Mouse (Mus musculus): ENCODE data around the gene Sema5a. TPM values are rescaled to one million over a fixed set of nuclear protein-coding genes. Genes with fewer than 3 reads are reported as not detected.

Gene Sema5a
- polyA plus RNA-seq, 1 experiment = 10.5 TPM

DNA sequence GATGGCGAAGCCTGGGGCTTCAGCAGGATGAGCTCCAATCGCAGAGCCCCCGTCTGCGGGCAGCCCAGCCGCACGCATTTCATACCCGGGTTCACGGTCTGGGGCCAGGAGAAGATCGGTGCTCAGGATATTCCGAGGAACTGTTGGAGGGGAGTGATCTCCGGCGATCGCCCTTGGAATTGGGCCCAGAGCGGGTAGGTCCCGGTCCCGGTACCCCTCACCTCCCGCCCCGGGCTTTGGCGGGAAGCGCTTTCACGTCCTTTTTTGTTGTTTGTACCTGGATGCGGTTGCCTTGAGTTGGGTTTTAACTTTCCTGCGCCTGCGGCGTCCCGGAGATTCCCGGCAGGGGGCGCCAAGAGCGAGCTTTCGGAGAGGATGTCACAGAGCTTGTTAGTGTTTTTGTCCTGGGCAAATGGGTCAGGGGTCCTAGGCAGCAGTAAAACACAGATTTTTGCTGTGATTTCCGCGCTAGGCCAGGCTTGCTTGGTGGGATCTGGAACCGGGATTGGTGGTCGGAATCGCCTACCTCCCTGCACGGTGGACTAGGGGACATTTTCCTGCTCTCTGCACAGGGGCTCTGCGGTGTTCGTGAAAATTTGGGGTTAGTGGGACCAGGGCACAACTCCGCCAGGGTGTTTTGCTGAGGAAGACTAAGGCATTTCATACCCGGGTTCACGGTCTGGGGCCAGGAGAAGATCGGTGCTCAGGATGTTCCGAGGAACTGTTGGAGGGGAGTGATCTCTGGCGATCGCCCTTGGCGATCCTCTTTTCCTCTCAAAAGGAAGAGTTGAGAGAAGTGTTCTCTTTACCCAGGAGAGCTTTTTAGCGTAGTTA is 1.4 kb downstream of the Sema5a start:
- peak; percentile 64 to 96 for DNase-seq (ENCODE audit: extremely low spot score in 1 of 2, low spot score in 1 of 2)

DNA sequence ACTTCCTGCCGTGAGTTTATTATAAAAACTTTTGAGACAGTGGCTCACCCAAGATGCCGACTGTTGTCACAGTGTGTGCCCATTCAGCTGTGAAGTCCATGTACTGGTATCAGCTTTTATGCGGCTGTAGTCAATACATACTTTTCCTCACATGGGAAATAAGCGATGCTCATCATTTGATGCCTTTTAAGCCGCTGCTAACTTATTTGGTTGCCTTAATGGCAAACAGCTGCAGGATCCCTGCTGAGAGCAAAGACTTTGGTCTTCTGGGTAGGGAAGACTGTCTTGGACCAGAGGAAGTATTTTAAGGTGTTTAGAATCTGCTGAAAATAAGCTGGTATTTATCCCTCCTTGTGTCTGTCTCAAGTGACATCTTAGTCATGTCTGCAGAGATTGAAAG is 2.7 kb downstream of the Sema5a start:
- DNase-seq (ENCODE audit: extremely low spot score in 1 of 2, low spot score in 1 of 2) = no peak

DNA sequence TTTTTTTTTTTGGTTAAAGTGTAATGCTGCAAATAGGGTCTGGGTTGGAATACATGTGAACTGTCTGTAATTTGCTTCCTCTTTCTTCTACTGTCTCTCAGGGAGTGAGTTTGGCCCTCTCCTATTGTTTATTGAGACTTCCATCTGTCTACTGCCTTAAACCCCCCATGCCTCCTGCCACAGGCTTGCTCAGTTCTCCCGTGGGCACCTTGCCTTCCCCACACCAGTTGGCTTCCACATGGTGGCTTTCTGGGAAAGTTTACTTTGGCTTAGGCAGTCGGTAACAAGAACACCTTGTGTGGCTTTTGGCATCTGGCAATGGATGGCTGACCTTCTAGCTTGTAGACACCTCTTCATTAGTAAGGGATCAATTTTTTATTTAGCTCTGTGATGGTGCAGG is 10.2 kb downstream of the Sema5a start:
- no peak for DNase-seq (ENCODE audit: extremely low spot score in 1 of 2, low spot score in 1 of 2)

DNA sequence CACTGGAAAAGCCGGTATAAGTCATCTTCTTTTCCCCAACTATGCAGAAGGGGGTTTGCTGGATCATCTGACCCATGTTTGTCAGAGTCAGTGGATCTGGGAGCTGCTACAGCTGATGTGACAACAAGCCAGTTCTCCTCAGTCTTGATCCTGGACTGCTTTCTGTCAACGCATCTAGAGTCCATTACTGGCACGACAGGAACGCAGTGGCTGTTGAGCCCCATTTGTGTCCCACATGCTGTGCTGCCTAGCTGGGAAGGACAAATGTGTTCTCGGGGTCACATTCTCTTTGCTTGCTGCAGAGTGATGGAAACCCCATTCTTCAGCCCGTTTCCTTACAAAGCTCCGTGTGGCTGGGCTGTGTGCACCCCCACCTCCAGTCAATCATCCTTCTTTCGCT is 12.7 kb downstream of the Sema5a start:
- no peak for DNase-seq (ENCODE audit: extremely low spot score in 1 of 2, low spot score in 1 of 2)

DNA sequence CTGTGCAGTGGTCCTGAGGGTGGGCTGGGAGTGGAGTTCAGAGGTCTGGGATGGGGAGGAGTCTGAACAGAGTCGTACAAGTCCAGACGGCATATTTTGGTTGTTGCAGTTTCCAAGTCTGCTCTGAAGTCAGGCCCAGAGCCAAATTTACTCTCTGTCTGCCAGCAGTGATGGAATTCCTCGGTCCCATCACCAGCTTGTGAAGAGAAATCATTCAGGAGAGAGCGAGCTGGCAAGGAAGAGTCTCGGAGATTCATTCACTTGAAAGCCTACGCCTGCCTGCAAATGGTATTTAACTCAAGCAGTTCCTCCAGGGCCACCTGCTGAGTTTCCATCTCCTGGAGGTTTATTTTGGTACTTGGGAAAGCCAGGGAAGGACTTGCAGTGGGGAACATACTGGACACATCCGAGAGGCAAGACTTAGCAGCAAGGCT is 13.3 kb downstream of the Sema5a start:
- DNase-seq (ENCODE audit: extremely low spot score in 1 of 2, low spot score in 1 of 2) = peak; percentile 57 to 83

DNA sequence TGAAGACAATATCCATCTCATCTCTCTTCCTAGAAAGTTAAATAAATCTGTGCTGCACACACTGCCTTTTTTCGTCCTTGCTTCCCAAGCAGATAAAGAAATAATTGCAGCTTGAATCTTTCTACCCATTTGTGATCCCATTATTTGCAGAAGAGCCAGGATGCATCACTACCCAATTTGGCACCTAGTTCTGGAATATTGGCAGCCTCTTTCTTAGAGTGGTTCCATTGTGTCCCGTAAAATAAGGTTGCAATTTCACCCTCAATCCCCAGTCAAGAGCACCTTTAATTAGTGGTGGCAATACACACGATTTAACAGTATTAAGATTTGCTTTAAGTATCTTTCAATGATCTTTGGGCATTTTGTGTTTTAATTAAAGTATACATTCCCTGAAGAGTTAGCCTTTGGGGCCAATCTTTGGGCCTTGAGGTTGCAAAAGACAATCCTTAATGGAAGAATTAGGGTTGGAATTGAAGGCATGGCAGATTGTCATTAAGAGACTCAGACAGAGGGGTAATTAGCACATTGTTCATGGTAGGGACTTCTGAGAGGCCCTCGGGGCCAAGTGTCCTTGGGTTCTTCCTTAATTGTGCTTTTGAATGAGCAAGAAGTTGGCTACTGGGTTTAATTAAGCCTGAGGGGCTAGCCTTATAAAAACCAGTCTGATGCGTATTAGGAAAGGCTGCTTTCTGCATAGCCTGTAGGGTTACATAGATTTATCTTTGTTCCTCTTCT is 14.9 kb downstream of the Sema5a start:
- no peak for DNase-seq (ENCODE audit: extremely low spot score in 1 of 2, low spot score in 1 of 2)

DNA sequence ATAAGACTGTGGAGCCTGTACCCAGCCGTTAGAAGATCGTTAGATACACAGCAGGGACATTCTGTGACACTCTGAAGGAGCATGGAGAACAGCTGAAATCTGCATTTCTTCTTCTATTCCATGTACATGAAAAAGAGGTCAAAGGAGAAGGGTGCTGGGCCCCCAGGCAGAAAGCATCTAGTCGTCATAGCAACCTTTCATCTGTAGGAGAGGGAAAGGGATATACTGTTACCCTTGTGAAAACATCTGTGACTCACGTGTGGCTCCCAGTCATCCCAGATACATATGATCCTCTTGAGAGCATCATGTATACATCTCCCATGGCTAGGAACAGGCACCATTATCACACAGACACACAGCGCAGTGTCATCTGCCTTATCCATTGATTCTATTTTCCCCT is 16.3 kb downstream of the Sema5a start:
- no peak for DNase-seq (ENCODE audit: extremely low spot score in 1 of 2, low spot score in 1 of 2)

DNA sequence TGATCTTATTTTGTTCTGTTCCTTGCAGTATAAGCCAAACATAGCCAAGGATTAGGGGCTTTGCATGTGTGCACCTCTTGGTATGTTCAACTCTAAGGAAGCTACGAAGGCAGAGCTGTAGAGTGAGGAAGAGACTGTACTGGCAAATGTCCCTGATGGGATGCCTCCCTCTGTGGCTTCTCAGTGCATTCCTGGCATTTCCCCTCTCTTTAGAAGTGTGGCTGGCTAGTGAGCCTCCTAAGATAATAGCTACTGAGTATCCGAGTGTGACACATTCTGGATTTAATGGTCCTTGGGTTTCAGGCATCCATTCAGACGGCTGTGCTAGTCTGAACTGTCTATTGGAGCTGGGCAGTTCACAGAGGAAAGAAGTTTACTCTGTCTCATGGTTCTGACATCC is 19.0 kb downstream of the Sema5a start:
- DNase-seq (ENCODE audit: extremely low spot score in 1 of 2, low spot score in 1 of 2) = no peak

DNA sequence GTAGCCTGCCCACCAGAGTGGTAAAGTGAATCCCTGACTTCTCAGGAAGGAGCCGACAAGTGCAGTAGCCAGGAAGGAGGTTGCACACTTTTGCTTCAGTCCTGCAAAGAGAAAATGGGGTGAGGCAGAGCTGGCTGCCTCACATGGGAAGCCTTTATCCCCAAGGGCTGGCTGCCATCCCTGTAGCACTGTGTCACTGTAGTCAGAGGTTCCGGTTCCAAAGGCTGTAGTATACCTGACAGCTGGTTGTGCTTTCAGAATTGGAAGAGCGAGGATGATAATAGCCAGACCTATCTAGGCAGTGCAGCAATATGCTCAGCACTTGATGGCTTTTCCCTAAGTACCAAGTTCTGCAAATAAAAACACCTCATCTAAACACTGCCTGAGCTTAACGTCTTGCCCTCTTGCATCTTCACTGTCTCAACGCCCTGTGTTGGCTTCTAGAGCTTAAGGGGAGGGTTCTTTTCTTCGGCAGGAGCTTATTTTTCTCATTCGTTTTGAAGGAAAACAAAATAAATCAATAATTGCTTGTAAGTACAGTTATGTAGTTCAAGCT is 20.3 kb downstream of the Sema5a start:
- no peak for DNase-seq (ENCODE audit: extremely low spot score in 1 of 2, low spot score in 1 of 2)

DNA sequence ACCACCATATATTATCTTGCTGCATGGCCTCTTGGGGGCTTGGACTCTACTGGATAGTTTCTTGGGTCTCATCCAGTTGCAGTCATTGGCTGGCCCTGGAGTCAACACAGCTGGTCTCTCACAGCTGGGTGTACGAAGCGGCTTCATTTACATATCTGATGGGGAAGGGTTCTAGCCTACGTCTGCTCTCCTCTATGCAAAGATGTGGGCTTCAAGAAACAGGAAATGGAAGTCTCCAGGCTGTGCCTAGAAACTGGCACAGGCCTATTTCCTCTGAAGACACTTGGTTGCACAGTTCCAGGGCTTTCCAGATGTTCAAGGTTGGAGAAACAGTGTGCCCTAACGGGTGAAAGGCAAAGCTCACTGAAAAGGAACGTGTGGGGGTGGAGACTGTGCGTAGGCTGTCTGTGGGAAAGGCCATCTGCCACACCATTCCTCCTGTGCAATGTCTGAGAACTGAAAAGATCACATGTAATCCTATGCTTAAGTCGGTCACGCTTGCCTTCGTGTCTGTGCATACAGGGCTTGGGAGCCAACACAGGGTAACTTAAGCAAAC is 20.8 kb downstream of the Sema5a start:
- peak in 1 of 2 experiments; percentile 37 for DNase-seq (ENCODE audit: extremely low spot score in 1 of 2, low spot score in 1 of 2)

DNA sequence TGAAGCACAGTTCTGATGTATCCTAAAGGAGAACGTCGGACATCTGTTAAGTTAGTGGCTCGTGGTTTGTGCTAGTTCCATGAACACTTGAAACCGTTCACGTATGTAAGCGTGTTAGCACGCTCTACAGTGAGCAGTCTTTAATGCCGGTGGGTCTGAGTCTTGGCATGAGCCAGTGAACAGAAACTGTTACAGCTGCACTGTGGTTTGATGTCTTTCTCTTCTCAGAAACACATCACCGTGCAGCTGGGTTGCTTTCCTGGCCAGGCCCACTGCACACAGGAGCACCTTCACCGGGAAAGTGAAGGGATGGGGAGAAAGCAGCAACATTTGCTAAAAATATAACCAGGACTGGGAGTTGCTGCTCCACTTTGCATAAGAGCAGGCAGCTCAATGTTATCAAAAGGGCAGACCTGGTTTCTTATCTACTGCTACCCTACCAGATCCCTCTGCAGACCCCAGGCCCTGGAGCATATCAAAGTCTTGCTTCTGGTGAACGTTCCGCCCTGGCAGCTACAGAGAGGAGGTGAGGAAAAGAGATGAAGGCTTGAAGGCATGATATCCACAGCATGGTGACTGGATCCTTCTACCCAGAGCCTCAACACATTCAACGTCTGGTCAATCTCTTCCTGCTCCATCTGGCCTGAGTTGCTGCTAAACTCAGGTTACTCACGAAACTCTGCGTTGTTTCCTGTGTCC is 21.7 kb downstream of the Sema5a start:
- no peak for DNase-seq (ENCODE audit: extremely low spot score in 1 of 2, low spot score in 1 of 2)

DNA sequence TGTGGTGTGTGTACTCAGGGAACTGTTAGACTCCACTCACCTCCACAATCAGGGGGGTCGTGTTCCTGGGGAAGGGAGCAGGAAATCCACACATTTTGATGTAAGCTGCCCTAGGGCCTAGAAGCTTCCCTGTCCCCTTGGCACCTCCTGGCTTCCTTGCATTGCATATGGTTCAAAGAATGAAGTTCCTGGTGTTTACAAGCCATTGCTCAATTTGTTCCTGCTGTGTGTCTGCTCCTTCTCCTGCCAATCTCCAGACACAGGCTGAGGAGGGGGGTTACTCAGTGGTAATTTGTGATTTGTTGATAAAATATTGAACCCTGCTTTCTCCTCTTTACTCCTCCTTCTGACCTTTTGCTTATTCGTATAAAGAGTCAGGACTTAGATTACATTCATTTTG is 25.5 kb downstream of the Sema5a start:
- DNase-seq (ENCODE audit: extremely low spot score in 1 of 2, low spot score in 1 of 2) = no peak

DNA sequence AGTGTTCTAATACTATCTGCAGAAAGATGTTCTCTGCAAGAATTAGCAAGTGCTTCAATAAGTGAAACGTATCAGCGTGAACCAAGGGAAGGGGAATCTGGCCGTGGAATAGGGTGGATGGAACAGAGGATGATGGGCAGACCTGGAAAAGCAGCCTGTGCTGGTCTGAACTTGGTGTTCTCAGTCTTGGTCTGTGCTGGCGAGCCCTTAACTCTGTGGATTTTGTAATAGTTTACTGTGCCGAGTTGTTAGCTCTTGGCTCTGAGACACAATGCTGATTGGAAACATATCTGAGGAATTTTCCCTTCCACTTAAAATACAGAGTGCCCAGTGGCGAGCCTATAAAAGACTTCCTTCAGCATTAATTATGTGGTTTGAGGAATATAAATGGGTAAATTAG is 29.3 kb downstream of the Sema5a start:
- DNase-seq (ENCODE audit: extremely low spot score in 1 of 2, low spot score in 1 of 2) = no peak

DNA sequence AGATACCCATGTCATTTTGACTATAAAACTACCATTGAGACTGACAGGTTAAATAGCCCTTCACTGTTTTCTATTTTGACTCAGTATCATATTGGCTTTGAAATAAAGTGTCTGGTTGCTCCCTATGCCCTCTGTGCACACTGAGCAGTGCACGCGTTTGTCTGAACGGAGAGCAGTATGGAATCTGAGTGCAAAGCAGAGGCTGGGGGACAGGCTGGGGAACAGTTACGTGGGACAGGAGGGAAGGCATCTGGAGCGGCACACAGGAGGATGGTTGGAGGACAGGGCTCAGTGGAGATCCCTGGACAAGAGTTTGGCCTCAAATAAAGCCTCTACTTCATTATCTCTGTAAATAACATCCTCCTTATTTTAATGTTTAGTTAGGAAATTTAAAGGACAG is 30.4 kb downstream of the Sema5a start:
- DNase-seq (ENCODE audit: extremely low spot score in 1 of 2, low spot score in 1 of 2) = no peak

DNA sequence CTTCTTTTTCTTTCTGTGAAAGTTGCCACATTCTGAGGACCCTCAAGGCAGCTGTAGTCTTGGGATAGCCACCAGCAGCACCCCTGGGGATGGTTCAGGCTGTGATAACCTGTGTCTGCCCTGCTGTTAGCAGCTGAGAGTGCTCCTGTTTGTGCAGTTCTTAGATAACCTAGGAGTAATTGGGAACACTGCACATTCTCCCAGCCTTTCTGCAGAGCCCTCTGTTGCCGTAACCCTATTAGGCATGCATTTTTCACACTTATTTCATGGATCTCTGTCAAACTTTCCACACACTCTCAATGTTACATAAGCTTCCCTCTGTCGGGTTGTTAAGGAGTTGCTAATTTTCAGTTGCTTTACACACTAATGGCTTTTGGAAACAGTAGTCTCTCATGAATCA is 34.0 kb downstream of the Sema5a start:
- peak; percentile 13 to 37 for DNase-seq (ENCODE audit: extremely low spot score in 1 of 2, low spot score in 1 of 2)

DNA sequence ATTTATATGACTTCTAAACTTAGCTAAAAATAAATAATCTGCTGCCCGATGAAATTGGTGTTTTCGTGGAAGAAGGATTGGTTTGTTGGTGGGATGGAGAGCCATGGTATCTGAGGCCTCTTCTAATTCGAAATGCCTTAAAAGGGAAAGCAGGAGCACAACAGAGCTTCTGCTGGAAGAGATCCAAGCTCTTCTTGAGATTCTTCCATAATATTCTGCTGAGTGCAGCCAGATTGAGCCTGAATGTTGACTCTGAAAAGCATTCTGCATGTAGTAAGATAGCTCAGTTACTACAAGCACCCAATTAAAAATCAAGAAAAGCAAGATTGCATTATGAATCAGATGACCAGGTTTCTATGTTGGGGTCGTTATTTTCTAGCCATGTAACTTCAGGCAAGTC is 36.8 kb downstream of the Sema5a start:
- peak in 1 of 2 experiments; percentile 52 for DNase-seq (ENCODE audit: extremely low spot score in 1 of 2, low spot score in 1 of 2)

DNA sequence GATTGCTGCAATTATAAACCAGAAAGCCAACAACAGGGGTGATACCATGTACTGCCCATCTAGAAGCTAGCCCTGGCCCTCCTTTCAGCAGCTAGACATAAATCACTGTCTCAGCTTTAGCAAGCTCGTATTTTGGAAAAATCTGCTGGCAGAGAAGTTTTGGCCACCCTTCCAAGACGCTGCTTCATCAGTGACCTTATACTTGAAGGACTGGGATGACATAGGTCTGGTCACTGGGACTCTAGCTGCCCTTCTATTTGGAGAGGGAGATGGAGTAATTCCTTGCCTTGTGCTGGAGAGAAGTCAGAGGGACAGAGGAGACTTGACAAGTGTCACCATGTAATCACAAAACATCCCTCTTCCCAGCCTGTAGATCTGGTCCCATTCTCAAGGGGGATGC is 40.1 kb downstream of the Sema5a start:
- DNase-seq (ENCODE audit: extremely low spot score in 1 of 2, low spot score in 1 of 2) = no peak

DNA sequence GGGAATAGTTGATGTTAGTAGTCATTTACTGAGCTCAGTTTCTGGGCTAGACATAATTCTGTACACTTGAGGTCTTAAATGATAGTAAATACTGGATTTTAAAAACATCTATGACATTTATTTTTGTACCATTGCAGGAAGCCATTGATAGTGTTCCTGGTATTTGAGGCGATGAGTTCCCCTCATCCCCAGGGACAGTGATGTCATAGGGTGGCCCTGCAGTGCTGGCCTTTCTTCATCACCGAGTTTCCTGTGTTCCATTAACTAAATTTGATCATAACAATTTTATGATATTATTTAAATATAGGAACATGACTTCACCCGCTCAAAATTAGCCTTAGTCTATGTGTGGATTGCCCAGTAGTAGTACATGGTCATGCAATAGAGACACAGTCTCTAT is 41.7 kb downstream of the Sema5a start:
- DNase-seq (ENCODE audit: extremely low spot score in 1 of 2, low spot score in 1 of 2) = no peak

DNA sequence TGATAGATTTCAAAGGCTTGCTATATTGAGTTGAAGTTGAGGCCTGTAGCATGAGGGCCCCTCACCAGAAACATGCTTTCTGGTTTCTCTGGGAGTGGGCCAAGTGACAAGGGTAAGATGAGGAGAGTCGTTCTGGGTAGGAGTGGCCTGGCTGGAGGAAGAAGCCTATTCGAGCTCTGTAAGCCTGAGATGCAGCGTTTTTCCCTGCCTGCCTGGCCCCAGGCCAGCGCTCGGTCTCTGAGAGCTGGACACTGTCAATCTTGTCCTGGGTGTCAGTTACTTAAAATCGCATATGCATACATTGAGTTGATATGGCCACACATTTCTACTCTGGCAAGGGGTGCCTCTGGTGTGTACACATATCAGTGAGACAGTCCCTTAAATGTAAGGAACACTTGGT is 43.9 kb downstream of the Sema5a start:
- no peak for DNase-seq (ENCODE audit: extremely low spot score in 1 of 2, low spot score in 1 of 2)

DNA sequence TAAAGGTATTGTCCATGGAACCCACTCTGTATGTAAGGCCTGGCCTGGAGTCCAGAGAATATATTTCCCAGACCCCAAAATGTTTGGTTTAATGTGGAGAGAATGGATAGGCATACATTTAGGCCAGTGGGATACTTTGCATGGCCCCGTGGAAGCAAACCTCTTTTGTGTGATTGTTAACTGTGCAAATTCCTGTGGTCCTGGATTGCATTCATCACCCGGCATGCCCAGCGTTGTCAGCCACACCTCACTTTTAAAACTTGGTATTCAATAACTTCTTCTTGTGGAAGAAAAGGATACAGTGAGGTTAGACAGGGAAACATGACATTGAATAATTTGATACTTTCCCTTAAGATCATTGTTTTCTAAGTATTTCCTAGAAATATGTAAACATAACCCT is 46.4 kb downstream of the Sema5a start:
- no peak for DNase-seq (ENCODE audit: extremely low spot score in 1 of 2, low spot score in 1 of 2)

DNA sequence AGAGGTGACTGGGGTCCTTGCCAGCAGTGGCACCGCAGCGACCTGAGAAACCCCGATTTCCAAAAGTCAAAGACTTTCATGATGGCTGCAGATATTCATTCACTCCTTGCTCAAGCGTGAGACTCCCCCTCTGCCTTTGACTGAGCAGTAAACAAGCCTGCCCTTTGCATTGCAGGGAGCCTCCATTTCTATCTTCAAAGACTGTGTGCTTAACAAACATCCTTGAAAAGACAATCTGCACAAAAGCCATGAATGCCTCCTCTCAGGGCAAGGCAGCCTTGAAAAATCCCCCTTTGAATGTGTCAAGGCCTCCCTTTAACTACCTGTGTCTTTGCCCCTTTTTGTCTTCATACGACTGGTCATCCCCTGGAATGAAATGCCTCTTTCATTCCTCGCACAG is 51.9 kb downstream of the Sema5a start:
- no peak for DNase-seq (ENCODE audit: extremely low spot score in 1 of 2, low spot score in 1 of 2)

All from frontal cortex, adult 2 months (tissue).